Mouse (Mus musculus) myocyte (in vitro differentiated cells): ENCODE measurements at regions not wholly inside any gene's neighbourhood (a gene's known extent, or its start where the extent isn't known, plus 50 kb on each side); places are given as distances from the start of the nearest gene placed in this dataset.

ENCODE experiments used
- H3K27me3 ChIP-seq: one replicate; pipeline ENCODE4 v1.6.1; 2011; ENCODE audit not compliant: control insufficient read depth, insufficient read depth, insufficient read length
- H3K36me3 ChIP-seq: one replicate; pipeline ENCODE4 v1.6.1; 2011; ENCODE audit not compliant: control insufficient read depth, insufficient read depth
- H3K4me2 ChIP-seq: one replicate; pipeline ENCODE4 v1.6.1; 2011; ENCODE audit warnings: low read depth, control low read depth
- H3K4me3 ChIP-seq: one replicate; pipeline ENCODE4 v1.5.1; 2011; ENCODE audit warnings: mild to moderate bottlenecking, control low read depth, moderate library complexity
- H3K79me2 ChIP-seq: one replicate; pipeline ENCODE4 v1.6.1; 2011; ENCODE audit not compliant: control insufficient read depth, insufficient read depth
- H3ac ChIP-seq: one replicate; pipeline ENCODE4 v1.6.1; 2011; ENCODE audit not compliant: control insufficient read depth, insufficient read length
- CEBPB ChIP-seq: IDR thresholded peaks from 2 replicates; pipeline ENCODE4 v1.6.1; 2011; ENCODE audit warnings: mild to moderate bottlenecking, moderate library complexity; ENCODE audit not compliant: poor library complexity, insufficient read depth, severe bottlenecking
- E2F4 ChIP-seq: IDR thresholded peaks from one replicate; pipeline ENCODE4 v1.6.1; 2011; ENCODE audit warnings: mild to moderate bottlenecking, control low read depth, moderate library complexity; ENCODE audit not compliant: insufficient read depth
- MAX ChIP-seq: IDR thresholded peaks from one replicate; pipeline ENCODE4 v1.6.1; 2011; ENCODE audit warnings: low read depth, mild to moderate bottlenecking, control low read depth
- MYOD1 ChIP-seq, 3 experiments: IDR thresholded peaks; one replicate each; pipeline ENCODE4 v1.6.1; 2011; ENCODE audit warnings: control low read depth in 2 of 3, low read depth in 2 of 3, mild to moderate bottlenecking in 2 of 3, moderate library complexity in 1 of 3; ENCODE audit not compliant: insufficient read length in 2 of 3, control insufficient read depth in 1 of 3
- MYOG ChIP-seq, 3 experiments: IDR thresholded peaks; one replicate each; pipeline ENCODE4 v1.6.1; 2011; ENCODE audit warnings: control low read depth in 2 of 3, low read depth in 2 of 3, mild to moderate bottlenecking in 2 of 3; ENCODE audit not compliant: insufficient read length in 2 of 3, control insufficient read depth in 1 of 3, insufficient read depth in 1 of 3
- POLR2A ChIP-seq: IDR thresholded peaks from one replicate; pipeline ENCODE4 v1.6.1; 2011; ENCODE audit warnings: low read depth, mild to moderate bottlenecking, control low read depth, moderate library complexity; ENCODE audit not compliant: insufficient read length
- POLR2AphosphoS2 ChIP-seq: IDR thresholded peaks from one replicate; pipeline ENCODE4 v1.6.1; 2011; ENCODE audit warnings: low read depth, control low read depth; ENCODE audit not compliant: insufficient read length
- REST ChIP-seq: IDR thresholded peaks from one replicate; pipeline ENCODE4 v1.6.1; 2011; ENCODE audit warnings: mild to moderate bottlenecking, control low read depth, moderate library complexity; ENCODE audit not compliant: insufficient read depth, insufficient read length
- SRF ChIP-seq: IDR thresholded peaks from one replicate; pipeline ENCODE4 v1.6.1; 2011; ENCODE audit warnings: low read depth; ENCODE audit not compliant: control insufficient read depth, insufficient read length
- TCF12 ChIP-seq: IDR thresholded peaks from one replicate; pipeline ENCODE4 v1.6.1; 2011; ENCODE audit warnings: mild to moderate bottlenecking, control low read depth; ENCODE audit not compliant: poor library complexity, insufficient read depth, severe bottlenecking
- TCF3 ChIP-seq: IDR thresholded peaks from one replicate; pipeline ENCODE4 v1.6.1; 2011; ENCODE audit warnings: low read depth, control low read depth; ENCODE audit not compliant: insufficient read length
- USF1 ChIP-seq: IDR thresholded peaks from one replicate; pipeline ENCODE4 v1.6.1; 2011; ENCODE audit warnings: low read depth, mild to moderate bottlenecking, control low read depth, moderate library complexity

DNA sequence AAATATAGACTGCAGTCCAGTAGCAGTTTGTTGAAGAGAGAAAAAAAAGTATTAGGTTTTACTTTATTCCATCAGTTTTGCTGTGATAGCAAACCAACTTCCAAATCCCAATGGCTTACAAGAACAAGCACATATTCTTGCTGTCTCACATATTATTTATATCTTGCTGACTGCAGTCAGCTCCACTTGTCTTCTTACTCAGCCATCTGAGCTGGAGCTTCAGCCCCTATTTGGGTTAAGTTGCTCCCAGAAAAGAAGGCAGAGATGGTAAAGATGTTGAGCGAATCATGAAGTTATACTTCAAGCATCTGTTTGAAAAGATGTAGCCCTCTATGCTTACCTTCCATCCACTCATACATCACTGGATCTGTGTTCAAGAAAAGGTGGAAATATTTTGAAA lies 106.7 kb upstream of the Htr1f start:
- Histone ChIP-seq H3K4me2 (no peak overlapping the region), H3K36me3 (no peaks in the 10 kb centered on the region), H3ac (no peak overlapping the region), H3K27me3 (no peaks in the 10 kb centered on the region), H3K4me3 (no peak overlapping the region), H3K79me2 (no peaks in the 10 kb centered on the region)
- TF ChIP-seq SRF = no peak
- no peak for TF ChIP-seq TCF3
- no peak for TF ChIP-seq POLR2AphosphoS2
- no peak for TF ChIP-seq TCF12
- no peak for TF ChIP-seq REST
- no peak for TF ChIP-seq CEBPB
- TF ChIP-seq MYOD1 (IDR thresholded peaks at IDR 0.05; ENCODE audit: control insufficient read depth in 1 of 3, insufficient read length in 2 of 3, low read depth in 2 of 3) = no peak
- TF ChIP-seq USF1 = no peak
- no peak for TF ChIP-seq MYOG (IDR thresholded peaks at IDR 0.05; ENCODE audit: control insufficient read depth in 1 of 3, insufficient read depth in 1 of 3, insufficient read length in 2 of 3, low read depth in 2 of 3)
- TF ChIP-seq MAX = no peak
- TF ChIP-seq POLR2A = no peak
- TF ChIP-seq E2F4 = no peak

DNA sequence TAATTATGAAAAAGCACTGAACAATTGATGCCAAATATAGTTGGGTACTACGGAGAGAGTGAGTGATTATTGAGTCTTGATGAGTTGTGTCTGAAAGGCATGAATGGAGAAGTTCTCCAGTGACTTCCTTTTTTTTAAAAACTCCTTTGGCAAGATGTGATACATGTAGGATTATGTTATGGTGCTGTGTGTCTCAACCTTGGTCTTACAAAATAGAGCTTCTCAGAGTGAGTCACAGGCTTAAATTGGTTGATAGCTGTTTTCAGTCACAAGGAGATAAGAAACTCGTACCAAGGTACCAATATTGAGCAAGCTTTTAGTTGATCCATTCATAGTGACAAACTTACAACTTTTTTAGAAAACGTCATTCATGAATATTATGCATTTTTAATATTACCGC lies 95.7 kb upstream of the Htr1f start:
- Histone ChIP-seq H3K79me2 (no peaks in the 10 kb centered on the region), H3K27me3 (no peaks in the 10 kb centered on the region), H3ac (no peak overlapping the region), H3K4me3 (no peak overlapping the region), H3K4me2 (no peak overlapping the region), H3K36me3 (no peaks in the 10 kb centered on the region)
- TF ChIP-seq SRF (no peak), POLR2AphosphoS2 (no peak), TCF12 (no peak), REST (no peak), MYOG (IDR thresholded peaks at IDR 0.05; ENCODE audit: control insufficient read depth in 1 of 3, insufficient read depth in 1 of 3, insufficient read length in 2 of 3, low read depth in 2 of 3) (no peak), POLR2A (no peak), TCF3 (no peak), MAX (no peak), USF1 (no peak), E2F4 (no peak)

DNA sequence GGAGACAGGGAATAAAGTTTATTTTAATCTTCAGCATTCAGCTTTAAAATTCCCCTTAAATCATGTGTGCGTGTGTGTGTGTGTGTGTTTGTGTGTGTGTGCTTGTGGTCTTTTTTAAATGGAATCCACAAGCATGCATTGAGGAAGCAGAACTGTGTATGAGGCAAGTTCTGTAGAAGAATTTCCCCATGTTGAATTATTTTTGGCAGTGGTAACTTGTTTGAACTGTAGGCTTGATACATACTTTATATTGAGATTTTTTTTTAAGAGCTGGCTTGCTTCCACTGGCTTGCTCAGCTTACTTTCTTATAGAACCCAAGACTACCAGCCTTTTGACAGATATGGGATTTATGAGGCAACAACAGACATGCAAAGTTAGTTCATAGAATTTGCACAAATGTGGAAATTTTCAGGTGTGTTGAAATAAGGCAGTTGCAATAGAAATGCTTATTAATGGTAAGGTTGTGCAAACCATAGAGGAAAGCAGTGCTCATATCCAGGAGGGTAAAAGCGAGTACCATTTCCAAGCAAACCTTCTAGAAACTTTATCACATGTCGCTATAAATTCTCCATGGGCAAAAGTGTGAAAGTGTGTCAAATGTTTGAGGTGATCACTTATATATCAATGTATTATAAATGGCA lies 91.7 kb upstream of the Htr1f start:
- no peaks in the 10 kb centered on the region for H3K27me3 ChIP-seq
- H3K79me2 ChIP-seq = no peaks in the 10 kb centered on the region
- H3K36me3 ChIP-seq = no peaks in the 10 kb centered on the region
- no peak for TF ChIP-seq REST
- TF ChIP-seq TCF12 = no peak
- TF ChIP-seq POLR2A = no peak
- TF ChIP-seq USF1 = no peak
- no peak for TF ChIP-seq SRF
- TF ChIP-seq POLR2AphosphoS2 = no peak
- TF ChIP-seq TCF3 = no peak
- TF ChIP-seq MAX = no peak
- no peak for TF ChIP-seq MYOG (IDR thresholded peaks at IDR 0.05; ENCODE audit: control insufficient read depth in 1 of 3, insufficient read depth in 1 of 3, insufficient read length in 2 of 3, low read depth in 2 of 3)
- no peak for TF ChIP-seq MYOD1 (IDR thresholded peaks at IDR 0.05; ENCODE audit: control insufficient read depth in 1 of 3, insufficient read length in 2 of 3, low read depth in 2 of 3)
- no peak for TF ChIP-seq CEBPB
- no peak for TF ChIP-seq E2F4
- H3K4me3 ChIP-seq = no peak overlapping the region
- H3K4me2 ChIP-seq = no peak overlapping the region
- H3ac ChIP-seq = no peak overlapping the region

DNA sequence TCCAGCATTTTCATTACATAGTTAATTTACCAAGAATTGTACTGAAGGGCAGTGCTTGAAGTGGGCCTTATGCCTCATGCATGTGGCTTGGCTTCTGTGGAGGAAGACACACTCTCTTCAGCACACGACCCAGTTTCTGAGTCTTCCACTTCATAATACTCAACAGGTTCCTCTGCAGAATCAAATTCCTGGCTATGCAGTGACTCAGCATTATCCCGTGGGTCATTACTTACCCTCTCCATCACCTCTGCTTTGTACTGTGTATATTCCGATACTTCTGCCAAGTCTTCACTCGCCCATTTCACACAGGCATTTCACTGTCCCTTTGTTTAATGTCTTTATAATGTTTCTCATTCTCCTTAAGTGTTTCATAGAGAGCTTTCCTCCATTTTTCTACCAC lies 90.1 kb upstream of the Htr1f start:
- H3K27me3 ChIP-seq = no peaks in the 10 kb centered on the region
- H3K4me2 ChIP-seq = no peak overlapping the region
- no peak overlapping the region for H3K4me3 ChIP-seq
- H3K79me2 ChIP-seq = no peaks in the 10 kb centered on the region
- TF ChIP-seq MYOD1 (IDR thresholded peaks at IDR 0.05; ENCODE audit: control insufficient read depth in 1 of 3, insufficient read length in 2 of 3, low read depth in 2 of 3) (no peak), POLR2A (no peak)
- no peaks in the 10 kb centered on the region for H3K36me3 ChIP-seq
- H3ac ChIP-seq = no peak overlapping the region

DNA sequence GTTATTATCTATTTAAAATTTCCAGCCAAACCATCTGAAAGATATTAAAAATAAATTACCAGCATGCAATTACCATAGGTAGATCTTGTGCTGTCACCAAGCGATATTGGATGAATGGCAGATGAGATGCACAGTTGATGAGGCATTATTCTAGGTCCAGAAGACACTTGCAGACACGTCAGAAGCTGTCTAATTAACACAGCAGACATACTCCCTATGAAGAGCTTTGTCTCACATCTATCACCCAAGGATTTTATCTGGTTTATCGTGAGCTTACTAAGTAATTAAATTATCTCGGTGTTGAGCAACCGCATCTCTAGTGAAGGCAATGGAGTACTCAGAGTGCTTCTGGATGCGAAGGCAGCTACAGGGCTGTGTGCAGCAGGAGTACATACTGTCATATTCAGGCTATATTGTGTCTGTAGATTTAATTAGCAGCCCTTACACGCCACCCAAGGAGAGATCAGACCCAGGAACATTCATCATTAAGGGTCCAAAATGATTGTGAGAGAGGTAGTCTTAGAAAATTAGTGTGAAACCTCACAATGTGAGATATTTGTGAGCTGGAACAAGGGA lies 86.0 kb upstream of the Htr1f start:
- Histone ChIP-seq H3K27me3 (no peaks in the 10 kb centered on the region), H3K4me3 (no peak overlapping the region), H3K79me2 (no peaks in the 10 kb centered on the region), H3K4me2 (no peak overlapping the region), H3ac (no peak overlapping the region), H3K36me3 (no peaks in the 10 kb centered on the region)
- TF ChIP-seq POLR2AphosphoS2 = no peak
- TF ChIP-seq MAX = no peak
- TF ChIP-seq POLR2A = no peak
- TF ChIP-seq SRF = no peak
- no peak for TF ChIP-seq REST
- TF ChIP-seq E2F4 = no peak
- no peak for TF ChIP-seq TCF3
- no peak for TF ChIP-seq TCF12
- TF ChIP-seq MYOG (IDR thresholded peaks at IDR 0.05; ENCODE audit: control insufficient read depth in 1 of 3, insufficient read depth in 1 of 3, insufficient read length in 2 of 3, low read depth in 2 of 3) = no peak
